Mouse (Mus musculus): ENCODE results near the gene Mgl2. TPM values are rescaled to one million over a fixed set of nuclear protein-coding genes. Genes with fewer than 3 reads are reported as not detected.
"Not testable (repeated sequence)": the region's sequence is repeated elsewhere in the genome, so short reads cannot be mapped to it uniquely, and the experiment has no call there.

The Mgl2 gene
- total RNA-seq (2015) (3.3 and 4.5 TPM in 2 replicates), total RNA-seq (2017) (3.3 and 4.5 TPM in 2 replicates)

- peak; percentile 78 for ATAC-seq (ENCODE audit: poor library complexity, severe bottlenecking)
These were observed at the start of gene Mgl2 for GRCm38 (mm10) chr11:70129926-70130379. TSS of gene Mgl2 (plus strand) at chr11:70130329.

- ATAC-seq (ENCODE audit: poor library complexity, severe bottlenecking), result no peak
These were observed 49.1 kb upstream of the Mgl2 start for GRCm38 (mm10) chr11:70080803-70081590.

GRCm38 (mm10) chr11:70084563-70084962 lies 45.6 kb upstream of the Mgl2 start:
- peak; percentile 85 for ATAC-seq (ENCODE audit: poor library complexity, severe bottlenecking)

GRCm38 (mm10) chr11:70091986-70092783 lies 37.9 kb upstream of the Mgl2 start, which contains the start of gene Asgr2:
TSS of gene Asgr2 (plus strand) at chr11:70092644.
- ATAC-seq (ENCODE audit: poor library complexity, severe bottlenecking), result peak; percentile 92

- no peak for ATAC-seq (ENCODE audit: poor library complexity, severe bottlenecking)
These were observed 32.7 kb upstream of the Mgl2 start for GRCm38 (mm10) chr11:70097396-70097795.

GRCm38 (mm10) chr11:70099102-70099501 lies 31.0 kb upstream of the Mgl2 start:
- no peak for ATAC-seq (ENCODE audit: poor library complexity, severe bottlenecking)

GRCm38 (mm10) chr11:70099809-70100208 lies 30.3 kb upstream of the Mgl2 start:
- no peak for ATAC-seq (ENCODE audit: poor library complexity, severe bottlenecking)

- ATAC-seq (ENCODE audit: poor library complexity, severe bottlenecking), result no peak
These were observed 26.3 kb upstream of the Mgl2 start for GRCm38 (mm10) chr11:70103701-70104315.

- ATAC-seq (ENCODE audit: poor library complexity, severe bottlenecking), result no peak
These were observed 23.0 kb upstream of the Mgl2 start for GRCm38 (mm10) chr11:70107085-70107484.

GRCm38 (mm10) chr11:70110146-70110545 lies 20.0 kb upstream of the Mgl2 start:
- peak; percentile 57; the same call in 1 of the 2 replicates for ATAC-seq (ENCODE audit: poor library complexity, severe bottlenecking)

- peak; percentile 43 for ATAC-seq (ENCODE audit: poor library complexity, severe bottlenecking)
These were observed 15.6 kb upstream of the Mgl2 start for GRCm38 (mm10) chr11:70114562-70114961.

- no peak for ATAC-seq (ENCODE audit: poor library complexity, severe bottlenecking)
These were observed 14.2 kb upstream of the Mgl2 start for GRCm38 (mm10) chr11:70115901-70116300.

GRCm38 (mm10) chr11:70135001-70135400 lies 4.9 kb downstream of the Mgl2 start:
- ATAC-seq (ENCODE audit: poor library complexity, severe bottlenecking), result not testable (repeated sequence)

- ATAC-seq (ENCODE audit: poor library complexity, severe bottlenecking), result not testable (repeated sequence)
These were observed 5.8 kb downstream of the Mgl2 start for GRCm38 (mm10) chr11:70135925-70136324.

GRCm38 (mm10) chr11:70139171-70139570 lies 9.0 kb downstream of the Mgl2 start:
- no peak for ATAC-seq (ENCODE audit: poor library complexity, severe bottlenecking)

- ATAC-seq (ENCODE audit: poor library complexity, severe bottlenecking), result no peak
These were observed 20.9 kb downstream of the Mgl2 start for GRCm38 (mm10) chr11:70151072-70151471.

GRCm38 (mm10) chr11:70155897-70156296 lies 25.8 kb downstream of the Mgl2 start, which contains the start of gene Clec10a:
TSS of gene Clec10a (plus strand) at chr11:70156197.
- not testable (repeated sequence) for ATAC-seq (ENCODE audit: poor library complexity, severe bottlenecking)

GRCm38 (mm10) chr11:70162336-70162735 lies 32.2 kb downstream of the Mgl2 start:
- no peak for ATAC-seq (ENCODE audit: poor library complexity, severe bottlenecking)

GRCm38 (mm10) chr11:70165972-70166921 lies 36.1 kb downstream of the Mgl2 start:
- ATAC-seq (ENCODE audit: poor library complexity, severe bottlenecking), result peak; percentile 88

- ATAC-seq (ENCODE audit: poor library complexity, severe bottlenecking), result no peak
These were observed 38.0 kb downstream of the Mgl2 start for GRCm38 (mm10) chr11:70168136-70168535.
